Mouse (Mus musculus): ENCODE data around the gene Kcnn3. TPM values are rescaled to one million over a fixed set of nuclear protein-coding genes. Genes with fewer than 3 reads are reported as not detected.

Kcnn3 gene
- 0.90 TPM for polyA plus RNA-seq (2014; fragmentation: Illumina TruSeq; extraction: RNeasy Lipid Tissue Mini Kit (QIAGEN cat#74804); ENCODE audit: low read depth, low replicate concordance)

DNA sequence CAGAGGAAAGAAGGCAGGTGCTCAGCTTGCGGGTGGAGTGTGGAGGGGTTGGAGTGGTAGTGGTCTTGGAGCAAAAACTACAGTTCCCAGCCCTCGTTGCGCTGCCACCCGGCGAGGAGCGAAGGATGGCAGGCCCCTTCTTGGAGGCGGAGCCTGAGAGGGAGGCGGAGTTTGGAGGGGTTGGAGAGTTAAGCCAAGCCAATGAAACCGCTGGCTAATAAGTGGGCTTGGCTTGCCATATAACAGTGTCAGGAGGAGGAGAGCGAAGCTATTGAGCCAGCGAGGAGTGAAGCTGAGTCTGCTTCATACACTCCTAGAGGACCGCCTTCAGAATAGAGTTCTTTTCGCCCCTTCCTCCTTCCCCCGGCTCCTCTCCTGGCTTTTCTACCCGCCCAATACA lies at the start of gene Kcnn3:
Gene Kcnn3 (plus strand): TSS at position 271 of the 400 bp plus-strand sequence.

GRCm38 (mm10) chr3:89714359-89715206 lies 194.6 kb downstream of the Kcnn3 start, which contains the start of gene Adar:
Adar (plus strand) TSS chr3:89715022.

Other genes starting within 250 kb of the Kcnn3 start
- gene Slc50a1, start 249.6 kb upstream of the Kcnn3 start, polyA plus RNA-seq (2014; fragmentation: Illumina TruSeq; extraction: RNeasy Lipid Tissue Mini Kit (QIAGEN cat#74804); ENCODE audit: low read depth, low replicate concordance) = 1.1 TPM
- not detected for gene Efna1, start 239.0 kb upstream of the Kcnn3 start, polyA plus RNA-seq (2014; fragmentation: Illumina TruSeq; extraction: RNeasy Lipid Tissue Mini Kit (QIAGEN cat#74804); ENCODE audit: low read depth, low replicate concordance)
- 0.11 TPM for gene Efna3, start 197.2 kb upstream of the Kcnn3 start, polyA plus RNA-seq (2014; fragmentation: Illumina TruSeq; extraction: RNeasy Lipid Tissue Mini Kit (QIAGEN cat#74804); ENCODE audit: low read depth, low replicate concordance)
- not detected for gene Efna4, start 182.1 kb upstream of the Kcnn3 start, polyA plus RNA-seq (2014; fragmentation: Illumina TruSeq; extraction: RNeasy Lipid Tissue Mini Kit (QIAGEN cat#74804); ENCODE audit: low read depth, low replicate concordance)
- gene Adam15, start 170.2 kb upstream of the Kcnn3 start, polyA plus RNA-seq (2014; fragmentation: Illumina TruSeq; extraction: RNeasy Lipid Tissue Mini Kit (QIAGEN cat#74804); ENCODE audit: low read depth, low replicate concordance) = 3.3 TPM
- 6.5 TPM for gene Dcst2, start 158.2 kb upstream of the Kcnn3 start, polyA plus RNA-seq (2014; fragmentation: Illumina TruSeq; extraction: RNeasy Lipid Tissue Mini Kit (QIAGEN cat#74804); ENCODE audit: low read depth, low replicate concordance)
- 25.0 TPM for gene Dcst1, start 154.9 kb upstream of the Kcnn3 start, polyA plus RNA-seq (2014; fragmentation: Illumina TruSeq; extraction: RNeasy Lipid Tissue Mini Kit (QIAGEN cat#74804); ENCODE audit: low read depth, low replicate concordance)
- gene Zbtb7b, start 125.4 kb upstream of the Kcnn3 start, polyA plus RNA-seq (2014; fragmentation: Illumina TruSeq; extraction: RNeasy Lipid Tissue Mini Kit (QIAGEN cat#74804); ENCODE audit: low read depth, low replicate concordance) = 0.24 TPM
- 0.34 TPM for gene Lenep, start 117.4 kb upstream of the Kcnn3 start, polyA plus RNA-seq (2014; fragmentation: Illumina TruSeq; extraction: RNeasy Lipid Tissue Mini Kit (QIAGEN cat#74804); ENCODE audit: low read depth, low replicate concordance)
- gene Flad1, start 108.3 kb upstream of the Kcnn3 start, polyA plus RNA-seq (2014; fragmentation: Illumina TruSeq; extraction: RNeasy Lipid Tissue Mini Kit (QIAGEN cat#74804); ENCODE audit: low read depth, low replicate concordance) = 1.8 TPM
- gene Cks1b, start 101.8 kb upstream of the Kcnn3 start, polyA plus RNA-seq (2014; fragmentation: Illumina TruSeq; extraction: RNeasy Lipid Tissue Mini Kit (QIAGEN cat#74804); ENCODE audit: low read depth, low replicate concordance) = 4.7 TPM
- 6.5 TPM for gene Shc1, start 101.7 kb upstream of the Kcnn3 start, polyA plus RNA-seq (2014; fragmentation: Illumina TruSeq; extraction: RNeasy Lipid Tissue Mini Kit (QIAGEN cat#74804); ENCODE audit: low read depth, low replicate concordance)
- 5.7 TPM for gene Pygo2, start 90.0 kb upstream of the Kcnn3 start, polyA plus RNA-seq (2014; fragmentation: Illumina TruSeq; extraction: RNeasy Lipid Tissue Mini Kit (QIAGEN cat#74804); ENCODE audit: low read depth, low replicate concordance)
- 2.1 TPM for gene Pbxip1, start 83.5 kb upstream of the Kcnn3 start, polyA plus RNA-seq (2014; fragmentation: Illumina TruSeq; extraction: RNeasy Lipid Tissue Mini Kit (QIAGEN cat#74804); ENCODE audit: low read depth, low replicate concordance)
- 1.1 TPM for gene Pmvk, start 65.6 kb upstream of the Kcnn3 start, polyA plus RNA-seq (2014; fragmentation: Illumina TruSeq; extraction: RNeasy Lipid Tissue Mini Kit (QIAGEN cat#74804); ENCODE audit: low read depth, low replicate concordance)
- 2.2 TPM for gene Adar, start 194.9 kb downstream of the Kcnn3 start, polyA plus RNA-seq (2014; fragmentation: Illumina TruSeq; extraction: RNeasy Lipid Tissue Mini Kit (QIAGEN cat#74804); ENCODE audit: low read depth, low replicate concordance)
- 0.62 TPM for gene Chrnb2, start 244.5 kb downstream of the Kcnn3 start, polyA plus RNA-seq (2014; fragmentation: Illumina TruSeq; extraction: RNeasy Lipid Tissue Mini Kit (QIAGEN cat#74804); ENCODE audit: low read depth, low replicate concordance)

Measured in testis, adult 10 weeks (tissue).